Mouse (Mus musculus) neural tube, embryonic 14.5 days (tissue): ENCODE measurements around the gene Lrrc28. TPM values are rescaled to one million over a fixed set of nuclear protein-coding genes. Genes with fewer than 3 reads are reported as not detected.
A peak's percentile ranks its signal among the peaks of the same experiment; 100 is the strongest.

Experiments
- ATAC-seq: fragments of 200-750 bp; cut with Nextera tagmentation; 2 replicates; pipeline ENCODE4 v1.8.0; 2017; ENCODE audit warnings: low read depth, mild to moderate bottlenecking, moderate TSS enrichment, moderate library complexity
- H3K27ac ChIP-seq: fragments of 300-500 bp; sonication (generic); 2 replicates; pipeline ENCODE4 v1.5.1; 2014; ENCODE audit warnings: low read depth, mild to moderate bottlenecking, control low read depth, low read length, moderate library complexity, mixed read lengths
- H3K27me3 ChIP-seq: fragments of 300-500 bp; sonication (generic); 2 replicates; pipeline ENCODE4 v1.6.1; 2014; ENCODE audit warnings: low read length; ENCODE audit not compliant: control insufficient read depth, insufficient read depth
- H3K36me3 ChIP-seq: fragments of 300-500 bp; sonication (generic); 2 replicates; pipeline ENCODE4 v1.6.1; 2014; ENCODE audit warnings: low read length, mixed read lengths; ENCODE audit not compliant: control insufficient read depth, insufficient read depth
- H3K4me1 ChIP-seq: fragments of 300-500 bp; sonication (generic); 2 replicates; pipeline ENCODE4 v1.6.1; 2014; ENCODE audit warnings: low read length; ENCODE audit not compliant: control insufficient read depth, insufficient read depth
- H3K4me2 ChIP-seq: fragments of 300-500 bp; sonication (generic); 2 replicates; pipeline ENCODE4 v1.6.1; 2014; ENCODE audit warnings: mild to moderate bottlenecking, low read depth, low read length, control low read depth
- H3K4me3 ChIP-seq: fragments of 300-500 bp; sonication (generic); 2 replicates; pipeline ENCODE4 v1.5.1; 2014; ENCODE audit warnings: low read depth, low read length, control low read depth, mixed read lengths
- H3K9ac ChIP-seq: fragments of 300-500 bp; sonication (generic); replicated peaks from 2 replicates; pipeline ENCODE4 v1.6.1; 2014; ENCODE audit warnings: low read depth, mild to moderate bottlenecking, control low read depth, low read length, mixed read lengths
- H3K9me3 ChIP-seq: fragments of 300-500 bp; sonication (generic); 2 replicates; pipeline ENCODE4 v1.6.1; 2016; ENCODE audit warnings: low read length; ENCODE audit not compliant: control insufficient read depth
- WGBS: fragments of 180-500 bp; shearing (Covaris S2); extraction: QIAGEN DNeasy Blood & Tissue Kit; methylation state at CpG from one replicate; pipeline ENCODE4 v1.1.7; 2014; 5-methylcytosine and 5-hydroxymethylcytosine counted together
- polyA plus RNA-seq: library from polyadenylated mRNA; unstranded; fragments of >200 nt; fragmentation: Nextera tagmentation; extraction: Ambion mirVana; gene quantifications from 2 replicates; pipeline ENCODE4 v1.2.1, GENCODE M21; 2014

Lrrc28 gene
- polyA plus RNA-seq, 1 experiment from 2014 or later = 29.1 TPM

DNA sequence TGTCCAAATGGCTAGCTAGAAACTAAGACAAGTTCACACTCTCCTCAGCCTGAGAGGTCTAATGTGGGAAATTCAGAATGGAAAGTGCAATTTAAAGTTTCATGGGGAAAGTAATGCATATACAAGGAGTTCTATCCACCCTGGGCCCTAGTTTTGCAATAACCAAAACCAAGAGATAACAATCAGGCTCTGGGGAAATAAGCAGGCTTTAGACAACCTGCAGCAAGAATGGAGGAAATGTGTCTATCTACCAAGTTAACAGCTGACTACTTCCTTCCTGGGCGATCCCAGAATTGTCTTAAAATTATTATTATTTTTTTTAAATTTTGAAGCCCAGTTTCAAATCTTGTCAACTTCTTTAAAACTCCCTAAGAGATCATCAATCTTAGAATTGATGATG, 48.7 kb downstream of the Lrrc28 start:
- H3K9me3 ChIP-seq = no peaks in the 10 kb centered on the region
- no peak overlapping the region for H3K27ac ChIP-seq
- H3K27me3 ChIP-seq = no peaks in the 10 kb centered on the region
- no peak overlapping the region for H3K4me3 ChIP-seq
- no peaks in the 10 kb centered on the region for H3K36me3 ChIP-seq
- no peaks in the 10 kb centered on the region for H3K4me1 ChIP-seq
- no peak for ATAC-seq
- no peak overlapping the region for H3K9ac ChIP-seq
- no peak overlapping the region for H3K4me2 ChIP-seq
- 100% methylated on average over 1 of the region's 1 CpGs for WGBS

DNA sequence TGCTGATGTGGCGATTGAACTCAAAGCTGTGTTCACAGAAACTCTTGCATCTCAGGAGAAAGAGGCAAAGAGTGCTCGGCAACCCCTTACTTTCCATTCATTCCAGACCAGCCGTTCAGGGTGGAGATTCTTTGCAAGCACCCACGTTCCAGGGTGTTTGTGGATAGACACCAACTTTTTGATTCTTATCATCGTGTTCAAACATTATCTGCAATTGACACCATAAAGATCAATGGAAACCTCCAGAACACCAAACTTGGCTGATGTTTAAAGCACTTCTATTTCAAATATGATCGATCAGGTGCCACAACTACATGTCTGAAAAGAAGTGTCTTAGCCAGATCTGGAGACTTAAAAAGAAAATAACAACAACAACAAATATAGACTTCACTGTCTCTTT, 51.2 kb downstream of the Lrrc28 start:
- Histone ChIP-seq H3K4me1 (no peaks in the 10 kb centered on the region), H3K27ac (no peak overlapping the region), H3K9ac (no peak overlapping the region), H3K4me2 (no peak overlapping the region), H3K27me3 (no peaks in the 10 kb centered on the region), H3K4me3 (no peak overlapping the region), H3K9me3 (no peaks in the 10 kb centered on the region), H3K36me3 (no peaks in the 10 kb centered on the region)
- WGBS = 93% methylated on average over 6 of the region's 6 CpGs
- no peak for ATAC-seq

DNA sequence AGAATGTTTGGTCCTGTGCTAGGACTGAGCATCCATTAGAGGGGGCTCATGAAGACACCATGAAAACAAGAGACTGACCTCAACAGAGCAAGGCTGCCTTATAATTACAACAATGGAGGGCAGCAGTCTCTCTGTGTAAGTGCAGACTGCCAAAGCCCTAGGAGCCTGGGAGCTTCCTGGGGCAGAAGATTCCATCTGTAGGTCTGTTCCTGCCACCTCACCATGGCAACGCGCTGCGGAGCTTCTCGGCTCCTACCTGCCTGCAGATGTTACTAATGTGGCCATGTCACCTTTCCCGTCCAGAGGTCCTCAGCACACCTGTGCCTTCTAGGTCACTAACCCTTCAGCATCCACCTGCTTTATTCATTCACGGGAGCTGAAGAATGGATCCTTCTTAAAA, 52.4 kb downstream of the Lrrc28 start:
- no peak for ATAC-seq
- 96% methylated on average over 6 of the region's 6 CpGs for WGBS
- no peaks in the 10 kb centered on the region for H3K36me3 ChIP-seq
- H3K27me3 ChIP-seq = no peaks in the 10 kb centered on the region
- H3K4me1 ChIP-seq = no peaks in the 10 kb centered on the region
- H3K9me3 ChIP-seq = no peaks in the 10 kb centered on the region
- no peak overlapping the region for H3K4me3 ChIP-seq
- H3K4me2 ChIP-seq = no peak overlapping the region
- no peak overlapping the region for H3K27ac ChIP-seq
- no peak overlapping the region for H3K9ac ChIP-seq

DNA sequence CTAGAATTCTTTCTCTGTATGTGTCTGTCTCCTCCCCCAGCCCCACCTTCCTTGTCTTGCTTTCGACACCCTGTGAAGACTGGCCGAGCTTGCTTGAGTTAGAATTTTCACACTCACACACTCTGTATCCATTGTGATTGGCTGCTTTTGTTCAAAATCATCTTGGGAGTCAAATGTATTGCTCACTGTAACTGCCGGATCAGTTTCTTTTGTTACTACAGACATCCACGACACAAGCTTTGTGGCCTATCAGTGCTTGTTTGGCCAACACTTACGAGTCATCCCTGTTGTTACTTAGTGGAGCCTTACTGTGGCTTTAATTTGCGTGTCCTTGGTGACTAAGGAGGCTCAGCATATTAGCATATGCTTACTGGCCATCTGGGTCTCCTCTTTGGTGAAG, 56.3 kb downstream of the Lrrc28 start:
- Histone ChIP-seq H3K4me3 (no peak overlapping the region), H3K9ac (no peak overlapping the region), H3K9me3 (no peaks in the 10 kb centered on the region), H3K4me2 (no peak overlapping the region), H3K27ac (no peak overlapping the region), H3K36me3 (no peaks in the 10 kb centered on the region), H3K27me3 (no peaks in the 10 kb centered on the region), H3K4me1 (no peaks in the 10 kb centered on the region)
- ATAC-seq = peak; percentile 34; the same call in 1 of the 2 replicates
- 26% methylated on average over 6 of the region's 6 CpGs for WGBS

DNA sequence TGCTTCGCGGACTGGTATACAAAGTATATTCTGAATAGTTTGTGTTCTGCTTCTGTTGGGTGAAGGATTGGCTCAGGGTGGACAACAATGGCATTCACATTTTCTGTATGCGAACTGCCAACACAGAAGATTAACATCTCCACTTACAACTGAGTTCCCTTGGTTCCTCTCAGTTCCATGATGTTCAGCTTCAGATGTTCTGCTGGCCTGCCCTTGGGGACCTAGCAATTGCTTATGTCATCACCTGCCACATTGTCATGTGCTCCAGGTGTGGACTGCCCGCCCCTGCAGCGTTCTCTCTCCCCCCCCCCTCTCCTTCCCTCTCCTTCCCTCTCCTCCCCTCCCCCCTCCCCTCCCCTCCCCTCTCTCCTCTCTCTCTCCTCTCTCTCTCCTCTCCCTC, 58.6 kb downstream of the Lrrc28 start:
- Histone ChIP-seq H3K27me3 (no peaks in the 10 kb centered on the region), H3K9me3 (no peaks in the 10 kb centered on the region), H3K4me1 (no peaks in the 10 kb centered on the region), H3K27ac (no peak overlapping the region), H3K36me3 (no peaks in the 10 kb centered on the region), H3K4me3 (no peak overlapping the region), H3K9ac (no peak overlapping the region), H3K4me2 (no peak overlapping the region)
- ATAC-seq = no peak
- 68% methylated on average over 5 of the region's 5 CpGs for WGBS

DNA sequence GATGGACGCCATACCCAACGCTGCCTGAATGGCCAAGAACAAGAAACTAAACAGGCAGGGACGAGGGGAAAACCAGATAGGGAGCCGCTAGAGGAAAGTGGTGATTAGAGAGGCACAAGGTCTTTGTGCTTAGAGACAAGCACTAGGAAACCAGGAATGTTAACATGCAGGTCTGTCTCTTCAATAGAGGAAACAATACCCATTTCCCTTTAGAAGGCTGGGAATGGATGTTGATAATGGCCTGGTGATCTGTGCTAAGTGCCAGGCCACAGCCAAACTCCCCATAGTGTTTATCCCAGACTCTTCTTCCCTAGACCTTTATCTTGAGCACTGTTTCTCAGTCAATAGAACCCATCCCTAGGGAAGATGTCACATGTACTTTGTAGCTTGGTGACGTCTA, 61.2 kb downstream of the Lrrc28 start:
- H3K27me3 ChIP-seq = no peaks in the 10 kb centered on the region
- no peak overlapping the region for H3K9ac ChIP-seq
- WGBS = 73% methylated on average over 5 of the region's 5 CpGs
- no peak overlapping the region for H3K27ac ChIP-seq
- no peak overlapping the region for H3K4me2 ChIP-seq
- H3K4me1 ChIP-seq = no peaks in the 10 kb centered on the region
- no peaks in the 10 kb centered on the region for H3K9me3 ChIP-seq
- no peak for ATAC-seq
- no peak overlapping the region for H3K4me3 ChIP-seq
- H3K36me3 ChIP-seq = no peaks in the 10 kb centered on the region

DNA sequence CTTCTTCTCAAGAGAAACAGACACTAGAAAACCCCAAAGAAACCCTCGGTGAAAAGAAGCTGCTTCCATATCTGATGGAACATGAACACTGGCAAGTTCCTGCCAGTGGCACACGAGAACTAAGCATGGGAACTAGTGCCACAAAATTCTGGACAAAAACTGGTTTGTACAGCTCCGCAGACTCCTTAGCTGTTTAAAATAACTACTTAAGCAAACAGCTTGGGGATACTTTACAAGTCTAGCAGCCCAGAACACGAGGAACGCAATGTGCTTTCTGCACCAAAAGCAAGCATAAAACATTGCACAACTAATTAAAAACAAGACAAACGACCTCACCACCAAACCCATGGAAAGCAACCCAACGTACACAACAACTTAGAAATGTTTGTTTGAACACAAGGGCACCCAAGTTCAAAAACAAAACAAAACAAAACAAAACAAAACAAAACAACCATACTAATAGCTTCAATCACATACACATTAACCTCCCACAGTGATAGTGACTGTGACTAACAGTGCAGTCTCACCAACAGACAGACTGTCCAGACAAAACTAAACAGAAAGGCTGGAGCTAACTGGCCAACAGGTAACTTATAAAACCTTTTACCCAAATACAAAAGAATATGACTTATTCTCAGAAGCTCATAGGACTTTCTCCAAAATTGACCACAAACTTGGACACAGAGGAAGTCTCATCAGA, 66.1 kb downstream of the Lrrc28 start:
- 57% methylated on average over 7 of the region's 7 CpGs for WGBS
- H3K9ac ChIP-seq = no peak overlapping the region
- no peak overlapping the region for H3K4me2 ChIP-seq
- no peak for ATAC-seq
- no peak overlapping the region for H3K27ac ChIP-seq
- H3K4me1 ChIP-seq = no peaks in the 10 kb centered on the region
- H3K27me3 ChIP-seq = no peaks in the 10 kb centered on the region
- no peak overlapping the region for H3K4me3 ChIP-seq
- H3K36me3 ChIP-seq = no peaks in the 10 kb centered on the region
- H3K9me3 ChIP-seq = no peaks in the 10 kb centered on the region

DNA sequence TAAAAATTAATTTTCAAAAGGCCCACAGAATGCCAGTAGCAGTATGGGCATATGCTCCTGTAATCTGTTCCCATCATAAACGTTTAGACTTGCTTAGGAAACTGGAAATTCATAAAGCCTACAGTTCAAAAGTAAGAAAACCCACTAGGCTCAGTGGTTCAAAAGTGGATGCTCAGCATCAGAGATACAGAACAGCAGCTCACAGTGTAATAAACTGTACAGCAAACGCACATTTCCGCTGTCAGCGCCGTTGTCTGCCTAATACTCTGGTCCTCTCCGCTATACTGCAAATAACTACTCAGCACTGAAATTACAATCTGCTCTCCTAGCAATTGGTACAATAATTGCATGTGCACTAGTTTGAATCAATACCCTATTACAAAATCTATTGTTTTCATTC, 67.0 kb downstream of the Lrrc28 start:
- Histone ChIP-seq H3K27me3 (no peaks in the 10 kb centered on the region), H3K4me3 (no peak overlapping the region), H3K4me2 (no peak overlapping the region), H3K36me3 (no peaks in the 10 kb centered on the region), H3K9ac (no peak overlapping the region), H3K9me3 (no peaks in the 10 kb centered on the region), H3K27ac (no peak overlapping the region), H3K4me1 (no peaks in the 10 kb centered on the region)
- 73% methylated on average over 6 of the region's 6 CpGs for WGBS
- no peak for ATAC-seq

DNA sequence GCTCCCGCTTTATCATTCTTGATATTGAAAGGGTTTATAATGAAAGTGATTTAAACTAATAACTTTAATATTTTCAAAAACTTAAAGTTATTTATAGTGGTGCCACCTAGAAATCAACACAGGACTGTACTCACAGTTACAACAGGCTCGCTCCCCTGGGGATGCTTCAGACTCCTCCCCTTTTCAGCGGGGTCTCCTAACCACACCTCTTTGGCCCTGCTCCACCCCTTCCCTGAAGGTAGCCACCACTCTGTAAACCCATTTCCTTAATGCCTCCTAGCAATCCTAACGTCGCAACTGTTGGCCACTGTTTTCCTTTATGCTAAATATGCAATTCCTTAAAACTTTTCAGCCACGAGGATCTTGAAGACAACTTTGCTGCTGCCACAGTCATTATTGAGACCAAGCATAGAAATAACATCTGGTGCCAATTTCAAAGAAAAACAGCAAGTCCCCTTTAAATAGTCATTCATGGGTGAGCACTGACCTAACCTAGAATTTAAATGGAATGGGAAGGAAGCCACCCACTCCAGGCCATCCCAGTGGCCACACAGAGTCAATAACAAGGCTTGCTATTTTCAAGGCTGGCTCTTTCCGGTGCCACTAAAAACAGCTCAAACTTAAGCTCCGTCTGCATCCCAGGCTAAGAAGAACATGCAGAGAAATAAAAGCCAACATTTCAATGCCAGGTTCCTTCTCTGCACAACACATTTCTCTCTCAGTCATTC, 78.4 kb downstream of the Lrrc28 start:
- H3K27me3 ChIP-seq = no peaks in the 10 kb centered on the region
- H3K9me3 ChIP-seq = no peaks in the 10 kb centered on the region
- H3K27ac ChIP-seq = no peak overlapping the region
- H3K4me1 ChIP-seq = no peaks in the 10 kb centered on the region
- H3K4me3 ChIP-seq = no peak overlapping the region
- H3K36me3 ChIP-seq = no peaks in the 10 kb centered on the region
- H3K9ac ChIP-seq = no peak overlapping the region
- no peak overlapping the region for H3K4me2 ChIP-seq
- no peak for ATAC-seq
- 65% methylated on average over 8 of the region's 8 CpGs for WGBS
